Mouse (Mus musculus): Measurements from ENCODE around the gene Gm47841. TPM values are rescaled to one million over a fixed set of nuclear protein-coding genes. Genes with fewer than 3 reads are reported as not detected.
A peak's percentile ranks its signal among the peaks of the same experiment; 100 is the strongest.

Gm47841 gene
- polyA plus RNA-seq, 1 experiment from 2014 or later, result not detected

DNA sequence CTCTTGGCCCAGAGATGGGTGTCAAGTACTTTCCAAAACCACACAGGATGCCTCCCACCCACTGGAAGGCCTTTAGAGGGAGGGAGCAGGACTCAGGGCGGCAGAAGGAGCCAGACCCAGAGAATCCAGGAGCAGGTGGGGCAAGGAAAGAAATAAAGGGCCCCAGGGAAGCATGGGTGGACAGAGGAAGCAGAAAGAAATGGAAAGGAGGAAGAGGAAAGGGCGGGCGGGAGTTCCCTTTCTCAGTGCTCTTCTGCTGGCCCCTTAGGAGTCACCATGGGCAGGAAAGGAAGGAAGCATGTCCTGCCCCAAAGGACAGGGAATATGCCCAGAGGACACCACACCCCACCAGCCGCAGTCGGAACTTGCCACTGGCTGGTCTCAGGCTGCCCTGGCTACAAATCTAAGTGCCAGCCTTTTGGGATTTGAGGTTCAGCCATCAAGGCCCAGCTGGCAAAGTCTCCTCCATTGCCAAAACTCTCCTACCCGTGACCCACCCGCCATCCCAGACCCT lies 33.9 kb upstream of the Gm47841 start:
- Histone ChIP-seq H3K9ac (replicated peaks) (peak overlapping the region; percentile 28; the same call in 1 of the 2 replicates), H3K4me1 (peaks cover 27% of the 10 kb centered on the region), H3K36me3 (no peaks in the 10 kb centered on the region), H3K4me3 (no peak overlapping the region), H3K4me2 (replicated peaks) (no peak overlapping the region), H3K27me3 (peaks cover 30% of the 10 kb centered on the region), H3K9me3 (no peaks in the 10 kb centered on the region), H3K27ac (replicated peaks) (no peak overlapping the region)
- 78% methylated on average over 7 of the region's 7 CpGs for WGBS
- ATAC-seq (ENCODE audit: low FRiP score, low read depth), result no peak

DNA sequence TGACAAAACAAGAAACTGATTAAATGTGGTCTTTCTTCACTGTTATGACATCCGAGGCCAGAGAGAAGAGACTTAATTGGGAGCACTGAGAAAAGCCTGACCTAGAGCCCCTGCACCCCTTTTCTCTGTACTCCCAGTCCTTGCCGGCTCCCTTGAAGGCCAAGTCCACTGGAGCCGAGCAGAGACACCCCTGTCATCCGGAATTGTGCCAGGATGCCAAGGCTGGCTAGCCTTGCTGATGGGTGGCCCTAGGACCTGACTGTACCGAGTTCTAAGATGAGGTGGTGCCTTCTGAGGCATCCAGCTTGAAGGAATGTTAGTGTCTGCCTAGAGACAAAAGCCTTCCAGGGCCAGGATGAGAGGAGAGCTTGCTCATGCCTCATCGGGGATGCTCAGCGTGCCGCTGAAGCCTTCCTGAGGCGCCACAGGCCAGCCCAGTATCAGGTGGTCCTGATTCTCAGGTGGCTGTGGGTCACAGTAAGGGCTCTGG lies 32.9 kb upstream of the Gm47841 start:
- WGBS, result 78% methylated on average over 9 of the region's 9 CpGs
- ATAC-seq (ENCODE audit: low FRiP score, low read depth), result no peak
- Histone ChIP-seq H3K27me3 (peaks cover 30% of the 10 kb centered on the region), H3K4me3 (no peak overlapping the region), H3K4me1 (peaks cover 36% of the 10 kb centered on the region), H3K9ac (replicated peaks) (no peak overlapping the region), H3K36me3 (no peaks in the 10 kb centered on the region), H3K27ac (replicated peaks) (no peak overlapping the region), H3K9me3 (no peaks in the 10 kb centered on the region), H3K4me2 (replicated peaks) (no peak overlapping the region)

DNA sequence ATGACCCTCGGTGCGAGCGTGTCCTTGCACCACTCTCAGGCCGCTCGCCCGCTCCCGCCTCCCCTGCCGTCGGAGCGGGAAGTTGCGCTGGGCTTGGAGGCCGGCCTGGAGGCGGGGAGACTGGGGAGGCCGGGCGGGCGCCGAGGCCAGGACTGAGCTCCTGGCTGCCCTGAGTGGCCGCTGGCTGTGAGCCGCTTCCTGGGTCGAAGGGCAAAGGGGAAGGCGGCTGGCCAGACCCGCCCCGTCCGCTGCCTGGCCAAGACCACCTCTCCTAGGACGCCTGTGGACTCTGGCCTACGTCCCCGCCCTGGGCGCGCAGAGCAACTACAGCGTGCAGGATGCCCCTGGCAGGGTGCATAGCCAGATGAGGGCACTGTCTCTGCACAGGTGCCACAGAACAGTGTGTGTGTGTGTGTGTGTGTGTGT lies 31.5 kb upstream of the Gm47841 start:
- Histone ChIP-seq H3K27ac (replicated peaks) (peak overlapping the region; percentile 95), H3K9ac (replicated peaks) (peak overlapping the region; percentile 95), H3K4me2 (replicated peaks) (peak overlapping the region; percentile 86), H3K4me3 (peak overlapping the region; percentile 97), H3K4me1 (peaks cover 41% of the 10 kb centered on the region), H3K9me3 (no peaks in the 10 kb centered on the region), H3K36me3 (no peaks in the 10 kb centered on the region), H3K27me3 (peaks cover 30% of the 10 kb centered on the region)
- 1% methylated on average over 23 of the region's 30 CpGs for WGBS
- peak; percentile 56 for ATAC-seq (ENCODE audit: low FRiP score, low read depth)

DNA sequence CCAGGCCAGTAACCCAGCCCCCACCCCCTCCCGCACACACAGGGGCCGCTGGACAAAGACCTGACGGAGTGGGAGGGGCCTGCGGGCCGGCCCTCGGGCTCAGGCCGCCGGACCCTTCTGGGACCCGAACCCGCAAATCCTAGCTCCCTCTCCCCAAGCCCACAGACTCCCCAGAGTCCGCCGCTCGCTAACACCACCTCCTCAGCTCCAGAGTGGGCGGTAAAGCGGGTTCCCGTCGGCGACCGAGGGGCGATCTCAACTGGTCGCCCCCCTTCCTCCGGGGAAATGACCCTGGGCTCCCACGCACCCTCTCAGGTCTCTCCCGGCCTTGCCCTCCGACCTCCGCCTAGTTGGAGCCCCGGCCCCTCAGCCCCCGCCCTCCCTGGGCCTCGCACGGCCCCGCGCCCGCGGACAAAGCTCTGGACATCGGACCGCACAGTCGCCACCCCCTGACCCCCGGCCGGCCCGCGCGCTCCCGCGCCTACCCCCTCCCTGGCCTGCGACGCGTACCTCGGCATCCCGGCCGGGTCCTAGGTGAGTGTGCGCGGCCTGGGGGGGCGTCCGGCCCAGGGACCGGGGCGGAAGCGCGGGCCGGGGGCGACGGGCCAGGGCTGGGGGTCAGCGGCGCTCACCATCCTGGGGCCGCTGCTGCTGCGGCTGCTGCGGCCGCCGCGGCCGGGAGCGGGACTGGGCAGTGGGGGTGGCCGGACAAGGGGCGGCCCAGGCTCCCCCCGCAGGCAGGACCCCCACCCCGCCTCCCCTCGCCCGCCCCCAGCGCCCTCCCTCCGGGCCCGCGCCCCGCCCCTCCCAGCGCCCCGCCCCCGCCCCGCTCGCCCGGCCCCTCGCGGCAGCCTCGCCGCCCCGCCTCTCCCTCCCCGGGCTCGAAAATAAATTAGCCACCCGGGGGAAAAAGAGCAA lies 30.9 kb upstream of the Gm47841 start, which contains the start of gene Fignl2:
Gene Fignl2, minus strand, starts transcription at position 755 of the 918 bp plus-strand sequence.
- Histone ChIP-seq H3K36me3 (no peaks in the 10 kb centered on the region), H3K4me1 (peaks cover 44% of the 10 kb centered on the region), H3K27ac (replicated peaks) (peak within 1 kb of the TSS; percentile 95), H3K9me3 (no peaks in the 10 kb centered on the region), H3K4me2 (replicated peaks) (peak within 1 kb of the TSS; percentile 86), H3K27me3 (peaks cover 30% of the 10 kb centered on the region), H3K9ac (replicated peaks) (peak within 1 kb of the TSS; percentile 95), H3K4me3 (peak within 1 kb of the TSS; percentile 97)
- ATAC-seq (ENCODE audit: low FRiP score, low read depth), result peak; percentile 38
- under 1% methylated on average over 76 of the region's 96 CpGs for WGBS

DNA sequence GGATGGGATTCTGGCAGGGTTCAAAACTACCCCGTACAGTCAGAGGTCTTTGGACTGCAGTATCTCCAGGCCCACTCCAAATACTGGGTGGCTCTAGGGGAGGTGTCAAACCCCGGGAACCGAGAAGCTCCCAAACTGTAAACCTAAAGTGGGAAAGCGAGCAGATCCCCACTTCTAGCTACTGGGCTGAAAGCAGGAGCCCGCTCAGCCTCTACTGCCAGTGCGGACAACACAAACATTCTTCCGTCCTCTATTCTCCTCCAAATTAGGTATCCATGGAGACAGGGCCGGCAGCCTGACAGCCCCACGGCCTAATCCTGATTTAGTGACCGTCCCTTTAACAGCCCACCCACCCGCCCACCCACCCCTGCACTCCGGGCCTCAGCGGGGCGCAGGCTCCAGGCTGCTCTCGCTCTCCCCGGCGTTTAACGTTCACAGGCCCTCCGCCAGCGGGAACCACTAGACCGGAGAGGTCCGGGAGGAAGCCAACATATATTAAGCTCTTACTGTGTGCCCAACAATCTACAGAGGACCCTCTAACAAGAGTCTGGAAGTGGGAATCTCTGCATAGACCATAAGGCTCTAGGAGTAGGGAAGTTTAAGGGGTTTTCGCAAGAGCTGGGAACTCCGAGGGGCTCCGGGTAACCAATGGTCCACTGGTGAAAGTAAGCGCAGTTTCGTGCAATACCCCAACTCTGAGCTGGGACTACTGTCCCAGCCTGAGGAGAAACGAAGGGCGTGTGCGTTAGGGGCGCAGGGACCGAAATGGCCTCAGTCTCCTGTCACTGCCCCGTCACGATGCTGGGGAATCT lies 30.0 kb upstream of the Gm47841 start:
- Histone ChIP-seq H3K36me3 (no peaks in the 10 kb centered on the region), H3K9ac (replicated peaks) (peak overlapping the region; percentile 95), H3K27ac (replicated peaks) (peak overlapping the region; percentile 95), H3K9me3 (no peaks in the 10 kb centered on the region), H3K4me2 (replicated peaks) (peak overlapping the region; percentile 86), H3K27me3 (peaks cover 27% of the 10 kb centered on the region), H3K4me1 (peaks cover 44% of the 10 kb centered on the region), H3K4me3 (peak overlapping the region; percentile 97)
- peak; percentile 59 for ATAC-seq (ENCODE audit: low FRiP score, low read depth)
- under 1% methylated on average over 34 of the region's 34 CpGs for WGBS

DNA sequence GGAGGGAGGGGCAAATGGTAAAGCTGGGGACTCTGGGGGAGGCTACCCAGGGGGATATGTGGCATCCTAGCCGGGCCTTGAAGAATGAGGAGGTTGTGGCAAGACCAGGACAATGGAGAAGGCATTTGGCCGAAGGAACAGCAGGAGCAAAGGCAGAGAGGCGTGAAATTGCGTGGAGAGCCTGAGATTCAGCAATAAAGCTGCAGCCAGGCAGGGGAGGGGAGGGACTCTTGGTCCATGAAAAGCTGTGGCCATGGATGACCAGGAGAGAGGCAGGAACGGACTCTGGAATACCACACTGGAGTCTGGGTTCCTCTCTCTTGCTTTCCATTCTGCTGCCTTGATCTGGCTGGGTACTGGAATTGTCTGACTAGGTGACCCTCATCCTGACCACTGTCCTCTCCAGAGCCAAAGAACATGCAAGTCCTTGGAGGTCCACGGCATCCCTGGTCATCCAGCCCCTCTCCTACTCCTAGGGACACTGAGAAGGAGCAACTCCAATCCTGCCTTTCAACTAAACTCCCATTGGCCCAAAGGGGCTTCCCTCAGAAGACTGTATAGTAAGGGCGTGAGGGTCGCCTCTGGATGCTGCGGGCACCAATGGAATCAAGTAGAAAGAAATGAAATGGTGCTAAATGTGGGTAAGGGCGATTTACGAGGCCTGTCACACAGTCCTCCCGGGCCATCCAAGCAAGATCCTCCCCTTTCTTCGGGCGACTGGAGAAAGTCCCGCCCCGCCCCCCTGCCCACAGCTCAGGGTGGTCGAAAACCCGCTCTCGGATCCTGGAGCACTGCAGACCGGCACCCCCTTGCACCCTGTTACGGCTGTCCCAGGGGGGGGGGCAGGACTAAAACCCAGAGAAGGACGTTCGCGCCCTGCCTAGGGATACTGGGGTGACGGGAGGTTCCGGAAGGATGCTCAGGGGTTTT lies 29.1 kb upstream of the Gm47841 start:
- whole genome bisulfite sequencing, result under 1% methylated on average over 26 of the region's 26 CpGs
- H3K4me3 ChIP-seq, result peak overlapping the region; percentile 97
- H3K9ac ChIP-seq (replicated peaks), result peak overlapping the region; percentile 95
- no peaks in the 10 kb centered on the region for H3K36me3 ChIP-seq
- ATAC-seq (ENCODE audit: low FRiP score, low read depth), result peak; percentile 44
- peaks cover 46% of the 10 kb centered on the region for H3K4me1 ChIP-seq
- H3K27me3 ChIP-seq, result peaks cover 22% of the 10 kb centered on the region
- peak overlapping the region; percentile 95 for H3K27ac ChIP-seq (replicated peaks)
- H3K4me2 ChIP-seq (replicated peaks), result peak overlapping the region; percentile 86
- no peaks in the 10 kb centered on the region for H3K9me3 ChIP-seq

DNA sequence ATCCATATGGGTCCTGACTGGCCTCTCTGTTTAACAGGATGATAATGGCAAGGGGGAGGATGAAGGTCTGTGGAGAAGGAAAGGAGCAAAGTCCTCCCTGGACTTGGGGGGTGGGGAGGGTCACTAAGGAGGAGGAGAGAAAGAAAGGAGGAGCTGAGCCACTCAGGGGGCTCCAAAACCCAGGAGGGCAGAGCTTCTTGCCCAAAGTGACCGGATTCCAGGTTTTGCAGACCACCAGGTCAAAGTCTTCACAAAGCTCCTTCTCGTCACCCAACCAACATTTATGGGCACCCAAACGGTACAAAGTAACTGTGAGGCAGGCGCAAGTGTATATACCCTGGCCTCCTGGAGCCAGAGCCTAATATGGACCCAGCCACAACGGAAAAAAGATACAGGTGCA lies 28.5 kb upstream of the Gm47841 start:
- H3K36me3 ChIP-seq, result no peaks in the 10 kb centered on the region
- no peaks in the 10 kb centered on the region for H3K9me3 ChIP-seq
- H3K27ac ChIP-seq (replicated peaks), result peak overlapping the region; percentile 95
- H3K4me2 ChIP-seq (replicated peaks), result peak overlapping the region; percentile 86
- WGBS, result 13% methylated on average over 5 of the region's 5 CpGs
- H3K9ac ChIP-seq (replicated peaks), result peak overlapping the region; percentile 95
- peaks cover 16% of the 10 kb centered on the region for H3K27me3 ChIP-seq
- no peak for ATAC-seq (ENCODE audit: low FRiP score, low read depth)
- peak overlapping the region; percentile 97 for H3K4me3 ChIP-seq
- peaks cover 53% of the 10 kb centered on the region for H3K4me1 ChIP-seq

DNA sequence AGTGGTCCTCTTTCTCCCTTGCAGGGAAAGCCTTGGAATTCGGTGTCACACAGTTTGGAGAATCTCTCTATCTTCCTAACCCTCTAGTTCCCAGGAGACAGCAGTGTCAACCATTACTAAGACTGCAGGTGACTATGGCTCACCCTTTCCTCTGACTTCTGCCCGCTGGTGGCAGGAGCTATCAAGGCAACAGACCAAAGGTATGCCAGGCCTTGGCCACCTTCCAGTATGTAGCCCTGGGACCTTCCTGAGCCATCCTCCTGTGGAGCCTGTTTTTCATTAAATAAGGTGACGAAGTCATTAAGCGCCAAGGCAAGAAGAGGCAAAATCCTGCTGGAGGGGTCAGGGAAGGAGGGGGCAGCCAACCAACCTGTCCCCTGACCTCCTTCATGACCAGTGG lies 28.0 kb upstream of the Gm47841 start:
- Histone ChIP-seq H3K27ac (replicated peaks) (no peak overlapping the region), H3K9me3 (no peaks in the 10 kb centered on the region), H3K27me3 (peaks cover 10% of the 10 kb centered on the region), H3K36me3 (no peaks in the 10 kb centered on the region), H3K4me3 (peak overlapping the region; percentile 97), H3K4me2 (replicated peaks) (peak overlapping the region; percentile 86), H3K9ac (replicated peaks) (0 out of 2 replicates have a peak overlapping the region, but pooled peaks have one; percentile 95), H3K4me1 (peaks cover 58% of the 10 kb centered on the region)
- WGBS, result 72% methylated on average over 4 of the region's 4 CpGs
- no peak for ATAC-seq (ENCODE audit: low FRiP score, low read depth)

DNA sequence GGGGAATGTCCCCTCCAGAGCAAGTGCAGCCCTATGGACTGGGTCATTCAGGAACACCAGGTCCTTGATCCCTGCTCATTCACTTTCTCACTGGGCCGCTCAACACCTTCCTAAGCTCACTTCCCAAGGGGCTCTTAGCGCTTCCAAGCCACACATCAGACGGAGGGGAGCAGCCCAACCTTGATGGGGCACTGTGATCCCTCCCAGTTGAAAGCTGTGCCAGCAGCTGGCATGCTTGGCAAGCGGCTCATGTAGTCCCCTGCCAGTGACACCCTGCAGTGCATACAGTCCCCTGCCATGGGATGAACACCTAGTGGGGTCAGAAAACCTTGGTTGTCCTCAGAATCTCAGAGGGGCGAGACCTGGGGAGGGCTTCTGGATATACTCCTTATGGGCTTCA lies 26.9 kb upstream of the Gm47841 start:
- Histone ChIP-seq H3K27ac (replicated peaks) (no peak overlapping the region), H3K9me3 (no peaks in the 10 kb centered on the region), H3K4me2 (replicated peaks) (no peak overlapping the region), H3K9ac (replicated peaks) (no peak overlapping the region), H3K4me3 (no peak overlapping the region), H3K4me1 (peaks cover 69% of the 10 kb centered on the region), H3K27me3 (peaks cover 8% of the 10 kb centered on the region), H3K36me3 (no peaks in the 10 kb centered on the region)
- no peak for ATAC-seq (ENCODE audit: low FRiP score, low read depth)
- 77% methylated on average over 5 of the region's 5 CpGs for WGBS

DNA sequence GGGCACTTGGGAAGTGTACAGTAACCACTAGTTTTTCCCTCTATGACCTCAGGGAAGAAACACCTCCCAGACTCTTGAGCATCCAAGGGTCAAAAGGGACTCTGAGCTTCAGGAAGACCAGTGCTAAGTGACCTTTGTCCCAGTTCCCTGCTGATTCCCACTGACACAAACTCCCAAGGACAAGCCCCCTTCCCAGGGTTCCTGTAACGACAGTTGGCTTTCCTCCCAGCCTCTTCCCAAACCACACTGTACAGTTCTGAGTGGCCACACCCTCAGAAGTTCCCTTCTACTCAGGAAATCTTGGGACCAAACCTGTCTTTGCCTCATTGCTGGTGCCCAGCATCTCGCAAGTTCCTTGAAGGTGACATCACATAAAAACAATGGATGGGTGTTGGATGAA lies 25.5 kb upstream of the Gm47841 start:
- H3K27ac ChIP-seq (replicated peaks), result no peak overlapping the region
- WGBS, result 76% methylated on average over 2 of the region's 2 CpGs
- peaks cover 72% of the 10 kb centered on the region for H3K4me1 ChIP-seq
- H3K4me3 ChIP-seq, result no peak overlapping the region
- no peaks in the 10 kb centered on the region for H3K9me3 ChIP-seq
- peaks cover 3% of the 10 kb centered on the region; the same call in 1 of the 2 replicates for H3K27me3 ChIP-seq
- no peak for ATAC-seq (ENCODE audit: low FRiP score, low read depth)
- no peak overlapping the region for H3K4me2 ChIP-seq (replicated peaks)
- no peak overlapping the region for H3K9ac ChIP-seq (replicated peaks)
- H3K36me3 ChIP-seq, result no peaks in the 10 kb centered on the region

DNA sequence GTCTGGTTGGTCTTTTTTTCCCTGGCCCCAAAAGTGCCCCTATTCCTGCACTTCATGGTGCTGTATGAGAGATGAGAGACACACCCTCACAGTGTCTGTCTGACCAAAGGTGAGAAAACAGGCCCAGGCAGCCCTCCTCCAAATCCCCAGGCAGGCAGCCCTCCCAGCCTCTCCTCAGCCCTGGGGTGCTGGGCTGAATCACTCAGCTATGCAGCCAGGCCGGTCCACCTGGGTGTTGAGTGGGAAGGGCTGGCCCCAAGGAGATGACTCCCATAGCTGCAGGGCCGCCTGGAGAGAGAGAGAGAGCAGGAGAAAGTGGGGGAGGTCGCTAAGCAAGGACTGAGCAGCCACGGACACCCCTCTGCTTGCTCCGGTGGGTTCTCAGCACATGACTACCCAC lies 23.6 kb upstream of the Gm47841 start:
- H3K9me3 ChIP-seq, result no peaks in the 10 kb centered on the region

More for the DNA sequence above, 23.6 kb upstream of the Gm47841 start:
- ATAC-seq (ENCODE audit: low FRiP score, low read depth), result no peak
- WGBS, result 30% methylated on average over 5 of the region's 5 CpGs
- no peaks in the 10 kb centered on the region for H3K36me3 ChIP-seq
- no peak overlapping the region for H3K4me3 ChIP-seq
- 0 out of 2 replicates have a peak overlapping the region, but pooled peaks have one; percentile 8 for H3K9ac ChIP-seq (replicated peaks)
- H3K4me2 ChIP-seq (replicated peaks), result no peak overlapping the region
- peaks cover 3% of the 10 kb centered on the region; the same call in 1 of the 2 replicates for H3K27me3 ChIP-seq
- H3K4me1 ChIP-seq, result peaks cover 72% of the 10 kb centered on the region
- no peak overlapping the region for H3K27ac ChIP-seq (replicated peaks)

Measured in midbrain, embryonic 12.5 days (tissue).